Mouse (Mus musculus) small intestine, adult 2 months (tissue): ENCODE measurements around the gene D230025D16Rik. TPM values are rescaled to one million over a fixed set of nuclear protein-coding genes. Genes with fewer than 3 reads are reported as not detected.
A peak's percentile ranks its signal among the peaks of the same experiment; 100 is the strongest.
"Not testable (repeated sequence)": the region's sequence is repeated elsewhere in the genome, so short reads cannot be mapped to it uniquely, and the experiment has no call there.

ENCODE experiments used
- H3K27ac ChIP-seq: fragments of 200-500 bp; 2 replicates; pipeline ENCODE4 v1.5.1; 2012; ENCODE audit warnings: low read depth, low read length, control low read depth, inconsistent platforms; ENCODE audit not compliant: insufficient read depth
- H3K27me3 ChIP-seq: fragments of 200-500 bp; 2 replicates; pipeline ENCODE4 v1.6.1; 2012; ENCODE audit warnings: mild to moderate bottlenecking, moderate library complexity, low read length, inconsistent platforms; ENCODE audit not compliant: control insufficient read depth, insufficient read depth
- H3K36me3 ChIP-seq: fragments of 200-500 bp; 2 replicates; pipeline ENCODE4 v1.6.1; 2012; ENCODE audit warnings: mild to moderate bottlenecking, low read length, control low read depth, inconsistent platforms; ENCODE audit not compliant: control insufficient read depth, insufficient read depth
- H3K4me1 ChIP-seq: fragments of 200-500 bp; 2 replicates; pipeline ENCODE4 v1.6.1; 2012; ENCODE audit warnings: low read length, inconsistent platforms, mixed read lengths; ENCODE audit not compliant: control insufficient read depth, insufficient read depth, insufficient read length
- H3K4me3 ChIP-seq: fragments of 200-500 bp; 2 replicates; pipeline ENCODE4 v1.5.1; 2012; ENCODE audit warnings: low read depth, mild to moderate bottlenecking, control low read depth, inconsistent platforms, low read length, moderate library complexity
- CTCF ChIP-seq: fragments of 200-500 bp; IDR thresholded peaks from 2 replicates; pipeline ENCODE4 v1.5.1; 2012; ENCODE audit warnings: low read depth, mild to moderate bottlenecking, control low read depth, inconsistent platforms, low read length, moderate library complexity, mixed read lengths; ENCODE audit not compliant: insufficient replicate concordance, insufficient read length; ENCODE audit errors: extremely low read depth
- POLR2A ChIP-seq: fragments of 200-500 bp; IDR thresholded peaks from 2 replicates; pipeline ENCODE4 v1.6.1; 2012; ENCODE audit warnings: low read depth, mild to moderate bottlenecking, control low read depth, inconsistent platforms, low read length, moderate library complexity
- WGBS: fragments of 180-500 bp; shearing (Covaris S2); methylation state at CpG from one replicate; pipeline ENCODE4 v1.1.7; 2018; 5-methylcytosine and 5-hydroxymethylcytosine counted together
- polyA plus RNA-seq: library from polyadenylated mRNA; depleted of rRNA; stranded (reverse); fragments of >200 nt; gene quantifications from 2 replicates; pipeline ENCODE4 v1.2.3, GENCODE M21; 2012; rRNA removed

Gene D230025D16Rik
- polyA plus RNA-seq = 6.3 and 9.4 TPM in 2 replicates

- H3K27ac ChIP-seq = peak within 1 kb of the TSS; percentile 66
- TF ChIP-seq CTCF (no peak), POLR2A (peak; percentile 93)
- 2% methylated on average over 34 of the region's 34 CpGs for WGBS
Measured at GRCm38 (mm10) chr8:105224413-105225271, at the start of gene D230025D16Rik. Gene D230025D16Rik, plus strand, starts transcription at chr8:105225145.

GRCm38 (mm10) chr8:105175287-105175686 is 49.7 kb upstream of the D230025D16Rik start:
- not testable (repeated sequence) for H3K27ac ChIP-seq, H3K36me3 ChIP-seq, H3K4me1 ChIP-seq, H3K27me3 ChIP-seq, H3K4me3 ChIP-seq
- WGBS = 98% methylated on average over 3 of the region's 3 CpGs

More at GRCm38 (mm10) chr8:105224413-105225271, at the start of gene D230025D16Rik:
- no peaks in the 10 kb centered on the region for H3K27me3 ChIP-seq
- peak within 1 kb of the TSS; percentile 88 for H3K4me3 ChIP-seq
- no peaks in the 10 kb centered on the region for H3K4me1 ChIP-seq
- no peaks in the 10 kb centered on the region for H3K36me3 ChIP-seq

GRCm38 (mm10) chr8:105178211-105178800 is 46.6 kb upstream of the D230025D16Rik start:
- Histone ChIP-seq H3K4me1 (0 out of 2 replicates have a peak, but pooled peaks cover 2% of the 10 kb centered on the region), H3K36me3 (peaks cover 11% of the 10 kb centered on the region), H3K27me3 (no peaks in the 10 kb centered on the region), H3K27ac (no peak overlapping the region), H3K4me3 (no peak overlapping the region)
- TF ChIP-seq POLR2A (no peak), CTCF (no peak)
- WGBS = 85% methylated on average over 6 of the region's 6 CpGs

- Histone ChIP-seq H3K4me1 (no peaks in the 10 kb centered on the region), H3K27me3 (no peaks in the 10 kb centered on the region), H3K27ac (no peak overlapping the region), H3K4me3 (no peak overlapping the region), H3K36me3 (peaks cover 14% of the 10 kb centered on the region)
- TF ChIP-seq POLR2A (no peak), CTCF (no peak)
- 42% methylated on average over 1 of the region's 1 CpGs for WGBS
Measured at GRCm38 (mm10) chr8:105182201-105182600, 42.7 kb upstream of the D230025D16Rik start.

- Histone ChIP-seq H3K4me1 (no peaks in the 10 kb centered on the region), H3K27ac (no peak overlapping the region), H3K27me3 (no peaks in the 10 kb centered on the region), H3K4me3 (no peak overlapping the region), H3K36me3 (peaks cover 11% of the 10 kb centered on the region)
- WGBS = 63% methylated on average over 1 of the region's 1 CpGs
- TF ChIP-seq CTCF = no peak
- TF ChIP-seq POLR2A = no peak
Measured at GRCm38 (mm10) chr8:105186467-105187005, 38.4 kb upstream of the D230025D16Rik start.

GRCm38 (mm10) chr8:105192182-105192581 is 32.8 kb upstream of the D230025D16Rik start:
- 94% methylated on average over 5 of the region's 5 CpGs for WGBS
- Histone ChIP-seq H3K36me3 (peaks cover 25% of the 10 kb centered on the region), H3K4me3 (no peak overlapping the region), H3K27ac (no peak overlapping the region), H3K4me1 (no peaks in the 10 kb centered on the region), H3K27me3 (no peaks in the 10 kb centered on the region)
- TF ChIP-seq CTCF = no peak
- TF ChIP-seq POLR2A = no peak

GRCm38 (mm10) chr8:105205748-105206147 is 19.2 kb upstream of the D230025D16Rik start:
- Histone ChIP-seq H3K36me3 (peaks cover 15% of the 10 kb centered on the region), H3K27ac (no peak overlapping the region), H3K27me3 (no peaks in the 10 kb centered on the region), H3K4me1 (no peaks in the 10 kb centered on the region), H3K4me3 (no peak overlapping the region)
- TF ChIP-seq CTCF (no peak), POLR2A (no peak)
- 75% methylated on average over 1 of the region's 1 CpGs for WGBS
